Mouse (Mus musculus) urinary bladder, postnatal 36 days (tissue): ENCODE measurements at regions not wholly inside any gene's neighbourhood (a gene's known extent, or its start where the extent isn't known, plus 50 kb on each side); places are given as distances from the start of the nearest gene placed in this dataset.
"Not testable (repeated sequence)": the region's sequence is repeated elsewhere in the genome, so short reads cannot be mapped to it uniquely, and the experiment has no call there.

ENCODE experiments used
- DNase-seq, 2 experiments: peaks; one replicate each; pipeline ENCODE4 v3.0.0; 2022; ENCODE audit warnings: low spot score in 2 of 2, mixed read lengths in 1 of 2

- DNase-seq: not testable (repeated sequence)
Measured at GRCm38 (mm10) chr14:53030227-53030626, 534.7 kb upstream of the Olfr1507 start.

- DNase-seq: not testable (repeated sequence)
Measured at GRCm38 (mm10) chr14:53026958-53027357, 531.4 kb upstream of the Olfr1507 start.

GRCm38 (mm10) chr14:53020152-53020551, 524.6 kb upstream of the Olfr1507 start:
- not testable (repeated sequence) for DNase-seq

- not testable (repeated sequence) for DNase-seq
Measured at GRCm38 (mm10) chr14:53007741-53008140, 512.2 kb upstream of the Olfr1507 start.

GRCm38 (mm10) chr14:53007323-53007722, 511.8 kb upstream of the Olfr1507 start:
- DNase-seq: not testable (repeated sequence)

GRCm38 (mm10) chr14:53001289-53001688, 505.7 kb upstream of the Olfr1507 start:
- not testable (repeated sequence) for DNase-seq

- not testable (repeated sequence) for DNase-seq
Measured at GRCm38 (mm10) chr14:52992106-52992760, 496.7 kb upstream of the Olfr1507 start.

- not testable (repeated sequence) for DNase-seq
Measured at GRCm38 (mm10) chr14:52991328-52991665, 495.7 kb upstream of the Olfr1507 start.

- DNase-seq: not testable (repeated sequence)
Measured at GRCm38 (mm10) chr14:52990569-52991327, 495.2 kb upstream of the Olfr1507 start.

GRCm38 (mm10) chr14:52989940-52990339, 494.4 kb upstream of the Olfr1507 start:
- DNase-seq: not testable (repeated sequence)

- not testable (repeated sequence) for DNase-seq
Measured at GRCm38 (mm10) chr14:52988563-52988962, 493.0 kb upstream of the Olfr1507 start.

GRCm38 (mm10) chr14:52972207-52973003, 476.9 kb upstream of the Olfr1507 start:
- DNase-seq: not testable (repeated sequence)

- not testable (repeated sequence) for DNase-seq
Measured at GRCm38 (mm10) chr14:52962110-52962509, 466.6 kb upstream of the Olfr1507 start.

- not testable (repeated sequence) for DNase-seq
Measured at GRCm38 (mm10) chr14:52956515-52956914, 461.0 kb upstream of the Olfr1507 start.

GRCm38 (mm10) chr14:52944925-52945324, 449.4 kb upstream of the Olfr1507 start:
- DNase-seq: not testable (repeated sequence)

GRCm38 (mm10) chr14:52942438-52942837, 446.9 kb upstream of the Olfr1507 start:
- not testable (repeated sequence) for DNase-seq

- DNase-seq: not testable (repeated sequence)
Measured at GRCm38 (mm10) chr14:52941747-52942146, 446.2 kb upstream of the Olfr1507 start.

GRCm38 (mm10) chr14:52920138-52920537, 424.6 kb upstream of the Olfr1507 start:
- not testable (repeated sequence) for DNase-seq

- DNase-seq: not testable (repeated sequence)
Measured at GRCm38 (mm10) chr14:52913814-52914213, 418.3 kb upstream of the Olfr1507 start.

- DNase-seq: not testable (repeated sequence)
Measured at GRCm38 (mm10) chr14:52899629-52900028, 404.1 kb upstream of the Olfr1507 start.

- DNase-seq: not testable (repeated sequence)
Measured at GRCm38 (mm10) chr14:52898310-52898709, 402.8 kb upstream of the Olfr1507 start.

- not testable (repeated sequence) for DNase-seq
Measured at GRCm38 (mm10) chr14:52879978-52880377, 384.4 kb upstream of the Olfr1507 start.
